Mouse (Mus musculus) inflammation-experienced regulatory T-cells, adult 6 months (primary cell): ENCODE data around the gene Hook2. TPM values are rescaled to one million over a fixed set of nuclear protein-coding genes. Genes with fewer than 3 reads are reported as not detected.
A peak's percentile ranks its signal among the peaks of the same experiment; 100 is the strongest.

Experiments
- ATAC-seq: one replicate; pipeline ENCODE4 v1.8.0; 2017
- polyA plus RNA-seq, 3 experiments: library from polyadenylated mRNA; unstranded; fragments of 100-300 nt; shearing (Covaris generic); gene quantifications; one replicate each; pipeline ENCODE4 v1.2.1; 2017

Gene Hook2
- polyA plus RNA-seq: 1 to 10 TPM; 2.2 to 4.9 (median 4.6) TPM

GRCm38 (mm10) chr8:84990349-84990748, at the start of gene Hook2:
Gene Hook2, plus strand, starts transcription at chr8:84990603.
- peak; percentile 77 for ATAC-seq

GRCm38 (mm10) chr8:84943699-84944098, 46.7 kb upstream of the Hook2 start:
- ATAC-seq: no peak

- ATAC-seq: peak; percentile 63
Observed at GRCm38 (mm10) chr8:84944478-84945160, 45.8 kb upstream of the Hook2 start.

GRCm38 (mm10) chr8:84945235-84945632, 45.2 kb upstream of the Hook2 start:
- ATAC-seq: no peak

GRCm38 (mm10) chr8:84945633-84946527, 44.5 kb upstream of the Hook2 start:
- ATAC-seq: no peak

- ATAC-seq: no peak
Observed at GRCm38 (mm10) chr8:84946528-84947240, 43.7 kb upstream of the Hook2 start, which contains the start of gene Rtbdn. Gene Rtbdn, plus strand, starts transcription at chr8:84946991.

- ATAC-seq: no peak
Observed at GRCm38 (mm10) chr8:84947241-84947545, 43.2 kb upstream of the Hook2 start.

GRCm38 (mm10) chr8:84949753-84950152, 40.6 kb upstream of the Hook2 start:
- no peak for ATAC-seq

DNA sequence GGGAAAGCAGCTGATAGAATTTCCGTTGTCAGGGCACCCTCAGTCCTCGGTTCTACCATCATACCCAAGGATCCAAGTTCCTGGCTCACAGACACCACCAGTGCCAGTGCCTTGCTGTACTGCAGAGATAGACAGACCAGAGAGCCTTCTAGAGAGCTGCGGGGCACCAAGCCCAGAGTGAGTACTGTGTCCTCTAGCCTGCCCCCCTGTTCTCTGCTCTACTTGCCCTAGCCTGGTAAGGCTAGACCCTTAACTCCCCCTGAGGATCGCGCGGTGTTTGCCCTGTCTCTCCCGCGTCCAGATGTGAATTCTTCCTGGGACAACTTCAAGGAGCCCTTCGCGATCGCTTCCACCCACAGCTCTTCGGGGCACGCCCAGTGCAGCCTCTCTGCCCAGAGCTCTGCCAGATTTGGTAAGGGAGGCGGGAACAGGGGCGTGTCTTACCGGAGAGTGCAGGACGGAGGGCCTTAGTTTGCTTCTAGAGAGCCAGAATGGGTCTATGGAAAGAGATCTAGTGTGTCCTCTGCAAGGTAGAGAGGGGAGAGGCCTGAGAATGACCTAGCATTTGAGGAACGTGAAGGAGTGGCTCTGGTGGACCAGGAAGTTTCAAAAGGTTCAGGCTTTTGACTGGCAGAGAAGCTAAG, 37.7 kb upstream of the Hook2 start:
- peak; percentile 38 for ATAC-seq

GRCm38 (mm10) chr8:84956768-84957167, 33.6 kb upstream of the Hook2 start:
- no peak for ATAC-seq

- ATAC-seq: no peak
Observed at GRCm38 (mm10) chr8:84959811-84960210, 30.6 kb upstream of the Hook2 start.

DNA sequence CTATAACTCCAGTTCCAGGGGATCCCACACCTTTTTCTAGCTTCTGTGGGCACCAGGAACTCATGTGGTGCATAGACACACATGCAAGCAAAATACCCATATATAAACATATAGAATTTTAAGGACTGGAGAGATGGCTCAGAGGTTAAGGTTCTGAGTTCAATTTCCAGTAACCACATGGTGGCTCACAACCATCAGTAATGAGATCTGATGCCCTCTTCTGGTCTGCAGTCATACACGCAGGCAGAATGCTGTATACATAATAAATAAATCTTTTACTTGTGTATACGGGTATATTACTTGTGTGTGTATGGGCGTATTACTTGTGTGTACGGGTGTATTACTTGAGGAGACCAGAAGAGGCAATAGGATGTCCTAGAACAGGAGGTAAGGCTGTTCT, 26.5 kb upstream of the Hook2 start:
- ATAC-seq: no peak

DNA sequence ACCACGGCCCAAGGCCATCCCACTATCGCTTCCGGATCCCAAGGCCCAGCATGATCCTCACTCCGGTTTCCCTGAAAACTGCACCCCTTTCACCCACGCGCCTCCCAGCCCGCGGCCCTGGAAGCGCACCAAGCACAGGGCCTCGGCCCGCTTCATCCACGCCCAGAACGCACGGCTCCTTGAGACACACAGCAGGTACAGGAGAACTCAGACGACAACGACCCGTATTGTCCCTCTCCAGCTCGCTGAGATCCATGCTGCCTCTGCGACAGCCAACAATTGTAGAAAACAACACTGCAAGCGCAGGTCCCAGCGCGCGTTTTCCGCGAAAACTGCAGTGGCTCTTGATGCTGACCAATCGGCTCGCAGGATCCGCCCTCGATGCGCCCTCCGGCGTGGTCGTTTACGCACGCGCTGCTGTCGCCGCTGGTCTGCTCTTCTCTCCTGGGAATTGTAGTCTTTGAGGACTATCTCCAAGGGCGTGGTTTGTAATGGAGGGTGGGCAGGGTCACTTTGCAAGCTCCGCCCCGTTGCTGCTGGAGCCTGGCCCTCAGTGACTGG, 24.6 kb upstream of the Hook2 start:
- peak; percentile 95 for ATAC-seq

DNA sequence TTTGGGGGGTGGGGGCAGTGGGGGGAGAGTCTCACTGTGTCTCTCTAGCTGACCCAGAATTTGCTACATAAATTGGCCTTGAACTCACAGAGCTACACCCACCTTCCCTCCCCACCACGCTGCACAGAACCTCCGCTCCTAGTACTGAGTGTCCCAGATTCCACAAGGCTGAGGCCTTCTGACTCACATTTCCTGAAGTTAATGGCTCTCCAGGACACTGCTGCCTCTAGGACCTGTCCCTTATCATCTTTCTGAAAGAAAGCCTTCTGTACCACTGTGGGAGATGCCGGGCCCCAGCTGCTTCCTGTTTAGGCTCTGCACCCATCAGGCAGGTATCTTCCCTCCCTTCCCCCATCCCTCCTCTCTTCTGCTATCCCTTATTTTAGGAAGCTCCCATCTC, 23.8 kb upstream of the Hook2 start:
- ATAC-seq: no peak

DNA sequence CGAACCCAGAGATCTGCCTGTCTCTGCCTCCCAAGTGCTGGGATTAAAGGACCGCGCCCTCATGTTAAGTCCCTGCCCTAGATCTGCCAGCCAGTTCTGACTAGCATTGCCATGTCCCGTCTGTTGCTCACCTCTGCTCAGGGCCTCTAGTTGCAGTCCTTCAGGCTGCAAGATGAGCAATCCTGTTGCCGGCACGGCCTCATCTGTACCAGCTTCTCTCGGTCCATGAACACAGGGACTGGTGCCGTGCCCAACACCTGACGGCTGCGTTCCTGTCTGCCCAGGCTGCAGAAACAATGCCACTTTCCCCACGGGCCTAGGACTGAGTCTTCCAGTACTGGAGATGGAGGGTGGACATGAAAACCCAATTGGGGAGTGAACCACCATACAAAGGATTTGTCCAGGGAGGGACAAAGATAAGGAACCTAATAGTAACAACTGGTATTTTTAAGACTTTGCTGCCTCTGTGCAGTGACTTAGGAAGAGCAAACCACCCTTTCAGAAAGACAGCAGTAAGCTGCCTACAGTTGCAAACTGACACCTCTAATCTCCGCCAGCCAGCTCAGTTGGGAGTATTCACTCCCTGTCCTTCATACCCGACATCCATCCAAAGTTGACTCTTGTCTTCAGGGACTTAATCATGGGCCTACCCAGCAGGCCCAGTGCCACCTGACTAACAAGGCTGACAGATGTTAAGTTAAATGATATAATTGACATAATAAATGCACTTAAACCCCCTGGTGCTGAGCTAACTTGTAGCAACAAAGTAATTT, 22.7 kb upstream of the Hook2 start:
- ATAC-seq: no peak

DNA sequence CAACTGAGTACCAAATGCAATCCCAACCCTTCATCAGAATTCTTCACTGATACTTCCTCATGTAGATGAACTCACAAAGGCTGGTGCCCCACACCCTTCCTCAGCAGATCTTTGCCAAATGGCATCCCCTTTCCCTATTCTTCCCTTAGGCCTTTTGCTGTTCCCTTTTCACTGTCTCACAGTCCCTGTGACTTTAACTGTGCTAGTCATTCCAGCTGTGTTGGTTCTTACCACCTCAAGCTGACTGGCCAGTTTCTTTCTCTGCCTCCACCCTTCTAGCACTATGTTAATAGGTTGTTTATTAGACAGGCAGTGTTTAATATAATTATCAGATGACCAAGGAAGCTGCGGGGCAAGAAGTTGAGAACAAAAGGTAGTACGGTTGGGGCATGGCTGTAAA, 21.8 kb upstream of the Hook2 start:
- no peak for ATAC-seq

DNA sequence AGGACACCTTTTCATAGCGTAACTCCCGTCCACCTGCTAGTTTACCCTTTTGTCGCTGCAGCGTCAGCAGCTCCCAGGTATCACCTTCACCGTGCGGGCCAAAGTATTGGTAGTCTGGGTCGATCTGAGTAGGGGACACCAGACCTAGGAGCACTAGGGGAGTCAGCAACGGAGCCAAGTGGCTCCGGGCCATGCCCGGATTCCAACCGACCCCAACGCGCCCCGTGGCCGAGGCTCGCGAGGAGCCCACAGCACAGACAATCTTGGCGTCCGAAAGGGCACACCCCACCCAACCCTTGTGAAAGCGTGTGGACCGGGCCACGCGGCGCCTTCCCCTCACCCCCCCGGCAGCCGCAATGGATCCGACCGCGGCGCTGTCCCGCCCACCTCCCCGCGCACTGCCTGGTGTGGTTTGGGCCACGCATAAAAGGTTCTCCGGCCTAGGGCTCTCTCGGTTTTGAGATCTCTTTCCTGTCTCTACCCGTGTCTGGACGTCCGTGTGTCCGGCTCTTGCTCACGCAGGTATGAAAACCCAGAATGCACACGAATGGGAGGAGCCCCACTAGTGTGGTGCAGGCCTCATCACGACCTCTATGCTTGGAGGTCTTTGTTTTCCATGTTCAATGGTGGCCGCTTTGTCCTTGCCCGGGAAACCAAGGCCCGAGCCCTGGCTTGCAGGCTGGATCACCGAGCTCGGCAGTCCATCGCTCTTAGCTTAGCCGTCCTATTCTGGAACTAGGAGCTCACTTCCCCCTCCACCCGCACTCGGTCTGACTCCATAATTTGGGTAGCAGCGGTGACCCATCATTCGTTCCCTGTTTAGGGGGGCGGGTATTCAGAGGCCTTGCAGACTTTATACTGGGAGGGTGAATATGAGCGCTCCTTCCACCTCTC, 20.9 kb upstream of the Hook2 start, which contains the start of the genes Gm49661, Prdx2 and Rnaseh2a:
Gene Gm49661 (minus strand): TSS at position 193 of the 894 bp plus-strand sequence.
Gene Prdx2 (plus strand): TSS at position 347 of the 894 bp plus-strand sequence.
Gene Rnaseh2a (minus strand): TSS at position 527 of the 894 bp plus-strand sequence.
- ATAC-seq: peak; percentile 34

DNA sequence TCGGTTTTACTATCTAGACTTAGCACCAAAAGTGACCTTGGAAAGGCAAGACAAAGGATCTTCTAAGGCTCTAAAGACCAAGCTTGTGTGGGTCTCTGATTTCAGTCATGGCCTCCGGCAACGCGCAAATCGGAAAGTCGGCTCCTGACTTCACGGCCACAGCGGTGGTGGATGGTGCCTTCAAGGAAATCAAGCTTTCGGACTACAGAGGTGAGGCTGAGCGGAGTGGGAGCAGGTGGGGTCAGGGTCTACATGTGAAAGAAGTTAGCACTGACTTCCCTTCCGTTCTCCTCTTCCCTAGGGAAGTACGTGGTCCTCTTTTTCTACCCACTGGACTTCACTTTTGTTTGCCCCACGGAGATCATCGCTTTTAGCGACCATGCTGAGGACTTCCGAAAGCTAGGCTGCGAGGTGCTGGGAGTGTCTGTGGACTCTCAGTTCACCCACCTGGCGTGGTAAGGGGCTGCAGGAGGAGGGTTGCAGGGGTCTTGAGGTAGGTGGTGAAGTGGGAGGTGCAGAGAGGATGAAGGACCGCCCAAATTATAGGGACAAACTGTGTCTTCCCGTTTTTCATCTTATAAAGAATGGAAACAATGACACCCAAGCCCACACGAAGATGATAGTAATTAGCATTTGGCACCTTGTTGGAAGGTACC, 20.1 kb upstream of the Hook2 start:
- ATAC-seq: no peak

DNA sequence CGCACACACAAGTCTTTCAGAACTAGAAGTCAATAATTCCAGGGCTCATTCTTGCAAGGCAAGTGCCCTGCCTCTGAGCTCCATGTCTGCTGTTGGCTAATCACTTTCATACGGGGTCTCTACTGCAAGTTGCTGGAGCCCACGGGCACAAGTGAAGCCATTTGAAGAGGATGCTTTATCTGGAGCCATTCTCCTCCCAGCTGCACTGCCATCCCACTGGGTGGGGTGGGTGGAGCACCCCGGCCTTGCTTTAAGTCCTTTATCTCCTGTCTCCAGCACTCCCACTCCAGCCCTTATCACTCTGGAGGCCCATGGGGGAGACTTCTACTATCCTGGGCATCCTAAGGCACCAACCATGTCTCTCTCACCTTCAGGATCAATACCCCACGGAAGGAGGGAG, 19.5 kb upstream of the Hook2 start:
- ATAC-seq: no peak

GRCm38 (mm10) chr8:84973079-84973478, 17.3 kb upstream of the Hook2 start:
- no peak for ATAC-seq
